Mouse (Mus musculus) midbrain, embryonic 13.5 days (tissue): ENCODE results near the gene Panx2. TPM values are rescaled to one million over a fixed set of nuclear protein-coding genes. Genes with fewer than 3 reads are reported as not detected.
A peak's percentile ranks its signal among the peaks of the same experiment; 100 is the strongest.

Experiments
- ATAC-seq: fragments of 200-750 bp; cut with Nextera tagmentation; 2 replicates; pipeline ENCODE4 v1.8.0; 2017; ENCODE audit warnings: mild to moderate bottlenecking, moderate TSS enrichment, moderate library complexity
- H3K27ac ChIP-seq: fragments of 300-500 bp; sonication (generic); 2 replicates; pipeline ENCODE4 v1.5.1; 2015; ENCODE audit warnings: inconsistent platforms, mild to moderate bottlenecking, moderate library complexity
- H3K27me3 ChIP-seq: fragments of 300-500 bp; sonication (generic); 2 replicates; pipeline ENCODE4 v1.6.1; 2015; ENCODE audit warnings: mild to moderate bottlenecking, inconsistent platforms
- H3K36me3 ChIP-seq: fragments of 300-500 bp; sonication (generic); 2 replicates; pipeline ENCODE4 v1.6.1; 2015; ENCODE audit warnings: mild to moderate bottlenecking, inconsistent platforms
- H3K4me1 ChIP-seq: fragments of 300-500 bp; sonication (generic); replicated peaks from 2 replicates; pipeline ENCODE4 v1.6.1; 2015; ENCODE audit warnings: inconsistent platforms
- H3K4me2 ChIP-seq: fragments of 300-500 bp; sonication (generic); replicated peaks from 2 replicates; pipeline ENCODE4 v1.6.1; 2015; ENCODE audit warnings: moderate library complexity, mild to moderate bottlenecking, inconsistent platforms
- H3K4me3 ChIP-seq: fragments of 300-500 bp; sonication (generic); replicated peaks from 2 replicates; pipeline ENCODE4 v1.5.1; 2015; ENCODE audit warnings: mild to moderate bottlenecking, inconsistent platforms
- H3K9ac ChIP-seq: fragments of 300-500 bp; sonication (generic); replicated peaks from 2 replicates; pipeline ENCODE4 v1.6.1; 2015; ENCODE audit warnings: mild to moderate bottlenecking, inconsistent platforms
- H3K9me3 ChIP-seq: fragments of 300-500 bp; sonication (generic); 2 replicates; pipeline ENCODE4 v1.6.1; 2016; ENCODE audit warnings: mild to moderate bottlenecking, inconsistent platforms
- WGBS: fragments of 180-500 bp; shearing (Covaris S2); methylation state at CpG from one replicate; pipeline ENCODE4 v1.1.7; 2015; 5-methylcytosine and 5-hydroxymethylcytosine counted together
- polyA plus RNA-seq: library from polyadenylated mRNA; unstranded; fragments of >200 nt; fragmentation: Nextera tagmentation; extraction: Ambion mirVana; gene quantifications from 2 replicates; pipeline ENCODE4 v1.2.1, GENCODE M21; 2015

The Panx2 gene
- polyA plus RNA-seq, 1 experiment from 2014 or later, result 4.5 TPM

DNA sequence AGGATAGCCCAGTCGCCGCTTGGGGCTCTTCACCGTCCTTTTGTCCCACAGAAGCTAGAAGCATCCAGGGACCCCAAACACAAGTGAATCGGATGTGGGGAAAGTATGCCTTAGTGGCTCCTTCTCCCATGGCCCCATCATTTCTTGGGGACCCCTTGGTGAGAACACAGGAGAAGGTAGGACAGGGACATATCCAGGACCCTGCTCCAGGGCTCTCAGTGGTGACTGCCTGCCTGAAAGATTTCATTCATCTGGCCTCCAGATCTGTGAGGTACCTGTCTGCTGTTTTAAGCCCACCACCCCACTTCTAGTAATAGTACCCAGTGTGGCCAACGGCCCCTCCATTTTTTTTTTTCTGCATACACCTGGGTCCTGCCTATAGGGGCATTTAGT, 3.0 kb downstream of the Panx2 start:
- Histone ChIP-seq H3K9ac (no peak overlapping the region), H3K27me3 (peaks cover 62% of the 10 kb centered on the region), H3K27ac (no peak overlapping the region), H3K36me3 (no peaks in the 10 kb centered on the region), H3K4me2 (no peak overlapping the region), H3K9me3 (no peaks in the 10 kb centered on the region), H3K4me1 (peaks cover 22% of the 10 kb centered on the region), H3K4me3 (no peak overlapping the region)
- WGBS, result 88% methylated on average over 5 of the region's 5 CpGs
- no peak for ATAC-seq

DNA sequence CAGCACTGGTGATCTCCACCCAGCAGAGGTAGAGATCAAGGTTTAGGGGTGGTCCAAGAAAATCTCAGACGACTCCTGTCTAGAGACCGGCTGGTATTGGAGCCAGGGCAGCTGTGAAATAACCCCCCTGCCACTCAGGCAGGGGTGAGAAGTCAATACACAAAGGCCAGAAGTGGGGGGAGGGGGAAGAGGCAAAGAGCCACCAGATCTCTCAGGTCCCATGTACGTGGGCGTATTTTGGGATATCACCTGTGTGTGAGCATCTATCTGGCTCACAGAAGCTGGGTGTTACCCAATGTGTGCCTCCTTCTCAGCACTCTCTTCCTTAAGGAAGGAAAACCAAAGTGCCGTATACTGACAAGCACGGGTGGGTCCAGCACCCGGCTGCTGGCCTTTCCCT, 3.5 kb downstream of the Panx2 start:
- peaks cover 3% of the 10 kb centered on the region for H3K36me3 ChIP-seq
- peaks cover 64% of the 10 kb centered on the region for H3K27me3 ChIP-seq
- ATAC-seq, result no peak
- H3K9ac ChIP-seq, result no peak overlapping the region
- no peak overlapping the region for H3K4me3 ChIP-seq
- no peak overlapping the region for H3K27ac ChIP-seq
- 84% methylated on average over 7 of the region's 7 CpGs for WGBS
- no peak overlapping the region for H3K4me2 ChIP-seq
- H3K9me3 ChIP-seq, result no peaks in the 10 kb centered on the region
- H3K4me1 ChIP-seq, result peaks cover 22% of the 10 kb centered on the region

DNA sequence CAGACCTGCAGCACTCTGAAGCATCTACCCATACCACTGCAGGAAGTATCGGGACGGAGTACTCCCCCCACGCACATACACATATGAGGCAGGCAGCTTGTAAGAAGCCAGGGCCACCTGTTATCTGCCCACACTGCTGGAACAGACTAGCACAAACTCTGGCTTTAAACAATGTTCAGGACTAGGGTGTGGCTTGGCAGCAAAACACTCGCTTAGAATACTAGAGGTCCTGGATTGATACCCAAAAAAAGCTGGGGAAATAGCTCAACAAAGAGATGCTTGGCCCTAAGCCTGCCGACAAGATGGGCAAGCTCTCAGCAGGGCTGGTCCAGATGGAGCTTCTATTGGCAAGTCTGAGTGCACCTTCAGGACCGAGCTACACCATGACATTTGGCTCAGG, 4.0 kb downstream of the Panx2 start:
- no peak overlapping the region for H3K4me3 ChIP-seq
- peaks cover 64% of the 10 kb centered on the region for H3K27me3 ChIP-seq
- peaks cover 22% of the 10 kb centered on the region for H3K4me1 ChIP-seq
- H3K9ac ChIP-seq, result no peak overlapping the region
- ATAC-seq, result no peak
- no peak overlapping the region for H3K4me2 ChIP-seq
- no peaks in the 10 kb centered on the region for H3K9me3 ChIP-seq
- no peak overlapping the region for H3K27ac ChIP-seq
- 77% methylated on average over 6 of the region's 6 CpGs for WGBS
- peaks cover 8% of the 10 kb centered on the region for H3K36me3 ChIP-seq

DNA sequence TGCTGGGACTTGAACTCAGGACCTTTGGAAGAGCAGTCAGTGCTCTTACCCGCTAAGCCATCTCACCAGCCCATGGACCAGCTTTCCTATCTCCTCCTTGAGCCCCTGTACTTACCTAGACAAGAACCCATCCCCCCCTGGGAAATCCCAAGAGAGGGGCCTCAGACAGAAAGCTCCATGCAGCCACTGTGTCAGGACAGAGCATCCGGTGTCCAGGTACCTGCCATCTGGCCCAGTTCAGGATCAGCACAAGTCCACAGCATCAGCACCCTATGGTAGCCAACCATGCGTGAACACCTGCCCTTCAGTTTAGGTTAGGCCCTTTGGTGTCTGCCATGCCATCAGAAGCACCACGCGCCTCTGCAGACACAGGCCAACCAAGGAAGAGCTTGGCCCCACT, 5.4 kb downstream of the Panx2 start:
- Histone ChIP-seq H3K4me1 (peaks cover 16% of the 10 kb centered on the region), H3K4me2 (no peak overlapping the region), H3K9ac (no peak overlapping the region), H3K27me3 (peaks cover 69% of the 10 kb centered on the region), H3K36me3 (peaks cover 18% of the 10 kb centered on the region), H3K4me3 (no peak overlapping the region), H3K27ac (no peak overlapping the region), H3K9me3 (no peaks in the 10 kb centered on the region)
- ATAC-seq, result no peak
- 94% methylated on average over 5 of the region's 5 CpGs for WGBS

DNA sequence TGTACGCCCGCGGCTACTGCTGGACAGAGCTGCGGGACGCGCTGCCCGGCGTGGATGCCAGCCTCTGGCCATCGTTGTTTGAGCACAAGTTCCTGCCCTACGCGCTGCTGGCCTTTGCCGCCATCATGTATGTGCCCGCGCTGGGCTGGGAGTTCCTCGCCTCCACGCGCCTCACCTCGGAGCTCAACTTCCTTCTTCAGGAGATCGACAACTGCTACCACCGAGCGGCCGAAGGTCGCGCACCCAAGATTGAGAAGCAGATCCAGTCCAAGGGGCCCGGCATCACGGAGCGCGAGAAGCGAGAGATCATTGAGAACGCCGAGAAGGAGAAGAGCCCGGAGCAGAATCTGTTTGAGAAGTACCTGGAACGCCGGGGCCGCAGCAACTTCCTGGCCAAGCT, 8.1 kb downstream of the Panx2 start:
- Histone ChIP-seq H3K4me1 (peaks cover 2% of the 10 kb centered on the region; the same call in 1 of the 2 replicates), H3K4me2 (no peak overlapping the region; the same call in 1 of the 2 replicates), H3K27me3 (peaks cover 52% of the 10 kb centered on the region), H3K36me3 (peaks cover 19% of the 10 kb centered on the region), H3K9me3 (no peaks in the 10 kb centered on the region), H3K4me3 (no peak overlapping the region), H3K9ac (no peak overlapping the region), H3K27ac (no peak overlapping the region)
- WGBS, result 34% methylated on average over 35 of the region's 35 CpGs
- ATAC-seq, result no peak

DNA sequence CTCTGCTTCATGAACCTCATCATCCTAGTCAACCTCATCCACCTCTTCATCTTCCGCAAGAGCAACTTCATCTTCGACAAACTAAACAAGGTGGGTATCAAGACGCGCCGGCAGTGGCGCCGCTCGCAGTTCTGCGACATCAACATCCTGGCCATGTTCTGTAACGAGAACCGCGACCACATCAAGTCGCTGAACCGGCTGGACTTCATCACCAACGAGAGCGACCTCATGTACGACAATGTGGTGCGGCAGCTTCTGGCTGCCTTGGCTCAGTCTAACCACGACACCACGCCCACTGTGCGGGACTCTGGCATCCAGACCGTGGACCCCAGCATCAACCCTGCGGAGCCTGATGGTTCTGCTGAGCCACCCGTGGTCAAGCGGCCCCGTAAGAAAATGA, 8.7 kb downstream of the Panx2 start:
- peaks cover 2% of the 10 kb centered on the region; the same call in 1 of the 2 replicates for H3K4me1 ChIP-seq
- no peak overlapping the region for H3K4me3 ChIP-seq
- no peak for ATAC-seq
- 47% methylated on average over 26 of the region's 26 CpGs for WGBS
- no peak overlapping the region for H3K27ac ChIP-seq
- H3K27me3 ChIP-seq, result peaks cover 52% of the 10 kb centered on the region
- H3K36me3 ChIP-seq, result peaks cover 19% of the 10 kb centered on the region
- H3K9me3 ChIP-seq, result no peaks in the 10 kb centered on the region
- H3K9ac ChIP-seq, result no peak overlapping the region
- no peak overlapping the region for H3K4me2 ChIP-seq

DNA sequence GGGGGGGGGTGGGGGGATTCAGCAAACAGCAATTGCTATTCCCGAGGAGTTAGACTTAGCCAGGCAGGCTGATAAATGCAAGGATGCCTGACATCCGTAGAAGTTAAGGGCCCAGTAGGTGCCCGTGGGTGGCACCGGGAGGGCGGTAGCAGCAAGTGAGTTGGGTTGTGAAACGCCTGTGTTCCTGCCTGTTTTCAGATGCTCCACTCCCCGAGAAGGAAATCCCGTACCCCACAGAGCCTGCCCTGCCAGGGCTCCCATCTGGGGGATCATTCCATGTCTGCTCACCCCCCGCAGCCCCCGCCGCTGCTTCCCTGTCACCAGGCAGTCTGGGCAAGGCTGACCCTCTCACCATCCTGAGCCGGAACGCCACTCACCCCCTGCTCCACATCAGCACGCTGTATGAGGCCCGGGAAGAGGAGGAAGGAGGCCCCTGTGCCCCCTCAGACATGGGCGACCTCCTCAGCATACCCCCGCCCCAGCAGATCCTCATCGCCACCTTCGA, 9.9 kb downstream of the Panx2 start:
- H3K4me2 ChIP-seq, result no peak overlapping the region
- peaks cover 52% of the 10 kb centered on the region for H3K27me3 ChIP-seq
- H3K36me3 ChIP-seq, result peaks cover 19% of the 10 kb centered on the region
- H3K9ac ChIP-seq, result no peak overlapping the region
- H3K9me3 ChIP-seq, result no peaks in the 10 kb centered on the region
- 78% methylated on average over 19 of the region's 19 CpGs for WGBS
- H3K27ac ChIP-seq, result no peak overlapping the region
- H3K4me3 ChIP-seq, result no peak overlapping the region
- peaks cover 5% of the 10 kb centered on the region for H3K4me1 ChIP-seq
- ATAC-seq, result no peak

DNA sequence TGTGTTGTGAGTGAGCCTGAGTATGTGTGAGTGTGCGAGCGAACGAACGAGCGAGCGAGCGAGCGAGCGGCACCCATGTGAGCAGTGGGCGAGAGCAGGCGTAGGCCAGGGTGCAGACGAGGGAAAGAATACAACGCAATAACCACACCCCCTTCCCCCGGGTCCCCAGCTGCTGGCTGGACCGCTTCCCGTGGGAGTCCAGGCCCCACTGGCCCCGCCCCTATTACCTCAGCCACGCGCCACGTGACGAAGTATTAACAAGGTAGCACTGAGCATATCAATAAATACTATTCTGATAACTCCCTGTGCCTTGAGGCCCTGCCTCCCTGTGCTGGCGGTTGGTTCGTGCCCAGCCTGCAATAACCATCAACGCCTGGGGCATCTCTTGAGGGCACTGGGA, 11.1 kb downstream of the Panx2 start:
- no peak for ATAC-seq
- Histone ChIP-seq H3K4me3 (no peak overlapping the region), H3K4me1 (peaks cover 16% of the 10 kb centered on the region), H3K36me3 (peaks cover 19% of the 10 kb centered on the region), H3K27ac (no peak overlapping the region), H3K4me2 (no peak overlapping the region), H3K27me3 (peaks cover 43% of the 10 kb centered on the region), H3K9ac (no peak overlapping the region), H3K9me3 (no peaks in the 10 kb centered on the region)
- WGBS, result 80% methylated on average over 24 of the region's 24 CpGs

DNA sequence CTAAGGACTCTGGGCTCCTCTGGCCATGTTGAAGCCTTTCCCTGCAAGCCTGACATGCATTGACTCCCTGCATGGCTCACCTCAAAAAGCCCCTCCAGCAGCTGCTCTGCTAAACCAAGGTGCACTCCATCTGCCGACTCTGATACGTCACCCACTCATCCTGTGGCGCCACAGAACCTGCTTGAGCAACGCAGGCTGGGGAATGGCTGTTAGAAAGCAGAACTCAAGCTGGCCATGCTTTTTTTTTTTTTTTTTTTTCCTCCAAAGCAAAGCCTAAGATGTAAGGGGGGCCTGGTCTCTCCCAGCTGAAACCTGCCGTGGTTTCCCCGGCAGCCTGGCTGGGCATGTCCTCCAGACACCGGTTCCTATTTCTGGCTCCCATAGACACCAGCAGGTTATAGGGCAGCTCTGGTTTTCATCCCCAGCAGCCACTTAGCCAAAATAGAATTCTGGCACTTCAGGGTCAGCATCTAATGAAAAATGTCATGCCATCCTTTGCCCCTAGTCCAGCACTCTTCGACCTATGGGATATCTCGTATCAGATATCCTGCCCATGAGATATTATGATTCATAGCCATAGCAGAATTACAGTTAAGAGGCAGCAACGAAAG, 14.6 kb downstream of the Panx2 start:
- peak overlapping the region; percentile 93 for H3K27ac ChIP-seq
- H3K9ac ChIP-seq, result peak overlapping the region; percentile 89; the same call in 1 of the 2 replicates
- no peak for ATAC-seq
- H3K4me1 ChIP-seq, result peaks cover 41% of the 10 kb centered on the region
- H3K4me2 ChIP-seq, result peak overlapping the region; percentile 95; the same call in 1 of the 2 replicates
- no peak overlapping the region for H3K4me3 ChIP-seq
- H3K27me3 ChIP-seq, result peaks cover 8% of the 10 kb centered on the region
- H3K9me3 ChIP-seq, result no peaks in the 10 kb centered on the region
- H3K36me3 ChIP-seq, result peaks cover 7% of the 10 kb centered on the region
- 87% methylated on average over 10 of the region's 10 CpGs for WGBS

DNA sequence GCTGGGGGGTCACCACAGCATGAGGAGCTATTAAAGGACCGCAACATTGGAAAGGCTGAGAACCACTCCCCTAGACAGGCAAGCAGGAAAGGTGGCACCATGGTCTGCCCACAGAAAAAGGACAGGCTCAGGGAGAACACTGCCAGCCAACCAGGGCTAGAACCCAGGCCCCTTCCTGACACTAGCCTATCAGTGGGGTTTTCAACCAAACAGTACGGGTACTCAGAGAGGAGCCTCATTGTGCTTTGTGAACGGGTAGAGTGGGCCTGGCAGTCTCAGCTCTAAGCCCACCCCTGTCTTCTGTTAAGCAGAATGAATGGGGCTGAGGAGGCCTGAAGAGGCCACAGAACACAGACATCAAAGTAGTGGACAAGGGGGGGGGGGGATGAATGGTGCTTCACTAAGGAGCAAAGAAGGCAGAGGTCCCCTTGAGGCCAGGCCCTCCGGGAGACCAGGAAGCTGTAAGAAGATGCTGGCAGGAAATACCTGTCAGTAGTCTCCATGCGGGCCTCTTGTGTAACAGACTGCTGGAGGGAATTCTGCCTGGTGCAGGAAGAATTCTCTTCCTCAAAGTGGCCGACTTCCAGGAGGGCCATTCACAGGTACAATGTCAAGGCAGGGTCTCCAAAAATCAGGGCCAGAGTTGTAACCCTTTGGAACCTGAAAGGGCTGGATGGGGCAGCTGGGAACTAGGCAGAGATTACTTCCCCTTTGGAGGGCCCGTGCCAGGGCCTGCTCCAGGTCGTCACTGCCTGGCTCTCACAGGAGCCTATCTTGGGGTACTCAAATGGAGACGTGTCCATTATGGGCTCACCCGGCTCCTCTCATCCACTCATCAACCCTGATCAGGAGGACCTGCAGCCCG, 15.3 kb downstream of the Panx2 start, which contains the start of gene Trabd:
Gene Trabd (plus strand): TSS at position 512 of the 865 bp plus-strand sequence.
- WGBS, result 23% methylated on average over 11 of the region's 11 CpGs
- H3K9ac ChIP-seq, result peak within 1 kb of the TSS; percentile 89
- peaks cover 41% of the 10 kb centered on the region for H3K4me1 ChIP-seq
- H3K9me3 ChIP-seq, result no peaks in the 10 kb centered on the region
- 0 out of 2 replicates have a peak, but pooled peaks have one; percentile 0 for ATAC-seq
- peak within 1 kb of the TSS; percentile 81 for H3K4me3 ChIP-seq
- H3K4me2 ChIP-seq, result peak within 1 kb of the TSS; percentile 95
- H3K27me3 ChIP-seq, result 0 out of 2 replicates have a peak, but pooled peaks cover under 1% of the 10 kb centered on the region
- peaks cover 2% of the 10 kb centered on the region for H3K36me3 ChIP-seq
- peak within 1 kb of the TSS; percentile 93 for H3K27ac ChIP-seq

DNA sequence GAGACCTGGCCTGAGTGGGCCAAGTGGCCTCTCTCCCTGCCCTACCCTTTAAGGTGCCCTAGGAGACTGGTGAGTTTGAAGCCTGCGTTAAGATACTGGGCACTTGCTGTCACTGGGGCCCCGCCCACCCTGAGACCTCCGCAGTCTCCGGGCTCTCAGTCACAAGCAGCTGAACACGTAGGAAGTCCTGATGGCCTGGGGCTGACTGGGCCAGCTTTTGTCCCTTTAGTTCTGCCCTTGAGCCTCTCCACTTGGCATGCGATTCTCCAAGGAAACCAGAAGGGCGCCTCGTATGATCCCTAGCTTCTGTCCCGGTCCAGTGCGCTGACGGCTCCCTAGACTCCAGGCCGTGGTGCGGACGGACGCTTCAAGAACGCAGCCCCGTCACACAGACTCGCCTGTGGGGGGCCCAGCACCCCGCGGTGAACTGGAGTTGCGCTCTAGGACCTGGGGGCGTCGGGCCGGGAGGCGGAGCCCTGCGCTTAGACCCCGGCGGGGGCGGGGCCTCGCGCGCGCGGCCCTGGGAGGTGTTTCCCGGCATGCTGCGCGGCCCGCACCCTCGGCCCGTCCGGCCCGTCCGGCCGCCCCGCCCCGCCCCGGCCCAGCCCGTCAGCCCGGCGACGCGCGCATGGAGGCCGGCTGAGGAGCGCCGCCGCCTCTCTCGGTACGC, 16.1 kb downstream of the Panx2 start:
- Histone ChIP-seq H3K4me1 (peaks cover 41% of the 10 kb centered on the region), H3K4me2 (peak overlapping the region; percentile 95), H3K9me3 (no peaks in the 10 kb centered on the region), H3K27me3 (no peaks in the 10 kb centered on the region), H3K27ac (peak overlapping the region; percentile 93), H3K36me3 (peaks cover 3% of the 10 kb centered on the region; the same call in 1 of the 2 replicates), H3K9ac (peak overlapping the region; percentile 89), H3K4me3 (peak overlapping the region; percentile 81)
- peak; percentile 94 for ATAC-seq
- WGBS, result under 1% methylated on average over 46 of the region's 59 CpGs
